Mouse (Mus musculus) neutrophil, adult 59 days (primary cell): ENCODE data around the gene Pex11a. TPM values are rescaled to one million over a fixed set of nuclear protein-coding genes. Genes with fewer than 3 reads are reported as not detected.

Experiments
- total RNA-seq, 2 experiments: library from RNA; stranded (reverse); gene quantifications; 1 replicate in 1 of 2; 2 replicates in 1 of 2; pipeline ENCODE4 v1.2.4; 2023

Gene Pex11a
- 1 to 10 TPM; 2.2 to 2.3 TPM for total RNA-seq

DNA sequence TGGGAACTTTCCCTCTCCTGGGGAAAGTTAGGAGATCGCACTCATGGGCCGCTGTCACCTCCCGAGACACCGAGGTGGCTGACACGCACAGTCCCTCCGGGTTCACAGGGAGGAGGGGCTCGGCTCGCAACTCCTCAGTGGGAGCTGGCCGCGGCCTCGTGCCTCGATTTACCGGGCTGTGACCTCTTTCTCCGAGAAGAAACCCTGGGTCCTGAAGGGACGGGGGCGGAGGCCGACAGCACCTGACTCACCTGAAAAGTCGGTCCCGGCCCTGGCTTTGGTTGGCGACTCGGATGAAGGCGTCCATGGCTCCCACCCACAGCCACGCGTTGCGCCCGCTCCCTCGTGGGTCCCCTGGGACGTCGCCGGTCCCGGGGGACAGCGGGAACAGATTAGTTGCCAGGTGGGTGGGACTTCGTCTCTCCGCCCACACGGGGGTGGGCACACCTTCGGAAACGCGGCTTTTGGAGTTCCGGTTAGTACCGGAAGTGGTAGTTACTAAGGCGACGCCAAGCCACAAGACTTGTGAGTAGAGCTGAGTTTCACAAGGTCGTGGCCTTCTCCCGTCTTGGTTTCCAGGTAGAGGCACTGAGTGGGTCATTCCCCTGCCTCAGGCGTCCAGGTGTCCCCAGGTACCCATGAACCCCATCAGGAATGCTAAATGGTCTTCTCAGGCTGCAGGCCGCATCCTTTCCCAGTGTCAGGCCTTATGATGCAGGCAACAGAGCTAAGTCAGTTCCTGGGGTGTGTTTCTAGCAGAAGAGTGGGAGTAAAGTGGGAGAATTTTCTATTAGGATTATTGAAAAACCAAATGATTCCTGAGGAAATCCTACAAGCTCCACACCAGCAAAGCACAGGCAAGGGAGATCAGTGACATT is at the start of gene Pex11a, which contains the start of gene Wdr93:
TSS of gene Pex11a (minus strand) at position 473 of the 878 bp plus-strand sequence.
TSS of gene Wdr93 (plus strand) at position 505 of the 878 bp plus-strand sequence.

DNA sequence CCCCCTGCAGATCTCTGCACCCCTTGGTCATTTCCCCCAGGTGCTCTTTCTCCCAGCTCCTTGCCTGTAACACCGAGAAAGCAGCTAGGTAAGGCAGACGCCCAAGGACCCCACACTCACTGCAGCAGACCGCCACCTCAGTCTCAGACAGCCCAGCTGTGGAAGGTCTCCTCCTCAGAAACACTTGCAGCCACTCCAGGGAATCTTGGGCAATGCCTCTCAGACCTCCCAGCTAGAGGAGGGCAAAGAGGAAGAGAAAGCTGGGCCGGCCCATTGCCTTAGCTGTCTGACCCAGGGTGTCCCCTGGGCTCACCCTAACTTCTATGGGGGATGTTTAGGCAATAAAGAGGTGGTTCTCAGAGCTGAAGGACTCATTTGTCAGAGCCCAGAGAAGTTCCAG is 10.3 kb downstream of the Pex11a start, which contains the start of gene Plin1:
TSS of gene Plin1 (minus strand) at position 282 of the 400 bp plus-strand sequence.

DNA sequence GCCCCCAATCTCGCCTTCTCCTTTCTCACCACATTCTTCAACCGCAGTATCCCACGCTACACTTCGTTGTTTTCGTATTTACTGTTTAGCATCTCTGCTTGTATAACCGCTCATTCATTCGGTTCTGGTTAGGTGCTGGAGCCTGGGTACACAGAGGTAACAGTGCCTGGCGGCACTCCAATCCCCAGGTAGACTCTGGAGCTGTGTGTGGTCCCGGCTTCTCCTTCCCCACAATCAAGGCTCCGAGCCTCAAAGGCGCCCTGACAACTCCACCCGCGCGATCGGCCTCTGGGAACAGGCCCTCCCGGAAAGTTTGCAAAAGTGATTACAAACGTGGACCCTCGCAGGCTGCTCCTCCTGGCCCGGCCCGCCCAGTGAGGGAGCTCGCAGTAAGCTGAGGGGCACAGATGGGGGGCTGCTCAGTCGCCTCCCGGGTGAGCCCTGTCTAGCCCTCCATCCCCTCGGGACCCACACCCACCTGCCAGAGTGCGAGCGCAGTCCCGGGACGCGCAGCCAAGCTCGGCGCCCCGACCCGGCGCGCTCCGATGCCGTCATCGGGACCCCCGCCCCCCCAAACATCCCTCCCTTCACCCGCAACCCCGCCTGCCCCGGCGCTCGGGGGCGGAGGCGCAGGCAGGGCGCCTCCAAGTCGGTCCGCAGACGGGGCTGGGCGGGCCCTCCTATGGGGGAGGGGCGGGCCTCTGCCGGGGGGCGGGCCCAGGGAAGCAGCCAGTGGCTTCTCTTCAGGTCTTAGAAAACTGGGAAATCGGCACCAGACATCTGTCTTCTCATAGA is 27.5 kb downstream of the Pex11a start, which contains the start of gene Kif7:
TSS of gene Kif7 (minus strand) at position 534 of the 795 bp plus-strand sequence.

Other genes starting within 250 kb of the Pex11a start
- under 1 TPM; 0.29 to 0.38 TPM for gene Rhcg, start 125.5 kb downstream of the Pex11a start, total RNA-seq
- 10 to 100 TPM; 18.8 to 21.0 TPM for gene Ticrr, start 82.9 kb downstream of the Pex11a start, total RNA-seq
- gene Kif7, start 27.4 kb downstream of the Pex11a start, total RNA-seq = under 1 TPM; 0.24 to 0.42 TPM
- gene Plin1, start 10.2 kb downstream of the Pex11a start, total RNA-seq = under 1 TPM in 1 of 2 experiments, not detected in 1; 0.55 TPM
- gene Wdr93, start within 50 bp of the Pex11a start, total RNA-seq = not detected
- gene Mesp1, start 50.7 kb upstream of the Pex11a start, total RNA-seq = not detected
- not detected for gene Mesp2, start 67.6 kb upstream of the Pex11a start, total RNA-seq
- under 1 TPM in 1 of 2 experiments, not detected in 1; 0.20 TPM for gene Anpep, start 117.9 kb upstream of the Pex11a start, total RNA-seq
- 10 to 100 TPM in 1 of 2 experiments, 1 to 10 TPM in 1; 8.8 to 12.3 TPM for gene Ap3s2, start 177.5 kb upstream of the Pex11a start, total RNA-seq
- under 1 TPM; 0.80 to 0.97 TPM for gene Arpin, start 192.2 kb upstream of the Pex11a start, total RNA-seq